Mouse (Mus musculus): ENCODE measurements around the gene Snph.

- no peak for TF ChIP-seq MYOG (IDR thresholded peaks at IDR 0.05; ENCODE audit: control insufficient read depth in 1 of 3, insufficient read depth in 1 of 3, insufficient read length in 2 of 3, low read depth in 2 of 3)
- no peak for TF ChIP-seq POLR2A (IDR thresholded peaks at IDR 0.05; ENCODE audit: insufficient read length, low read depth)
Measured at GRCm38 (mm10) chr2:151598068-151598467, 34.3 kb downstream of the Snph start.
